Mouse (Mus musculus) layer of hippocampus, postnatal 14 days (tissue): ENCODE data around the gene Shpk. TPM values are rescaled to one million over a fixed set of nuclear protein-coding genes. Genes with fewer than 3 reads are reported as not detected.

ENCODE experiments used
- DNase-seq, 2 experiments: peaks; one replicate each; pipeline ENCODE4 v3.0.0; 2021 to 2022; ENCODE audit warnings: low spot score in 2 of 2, mixed read lengths in 1 of 2
- long read RNA-seq, 2 experiments: library from polyadenylated mRNA; stranded (forward); transcript quantifications; one replicate each; pipeline ENCODE4 v2.0.0; 2021
- total RNA-seq, 2 experiments: library from RNA; stranded (reverse); gene quantifications; 2 replicates each; pipeline ENCODE4 v1.2.3; 2021

Shpk gene
- 1 to 10 TPM; 3.0 to 3.2 TPM for total RNA-seq
- long read RNA-seq, experiment 1, partial matches to known transcripts: 1 of 6 reads
- long read RNA-seq, experiment 1, other reads (novel, unspliced or antisense): 1 of 6 reads
- long read RNA-seq, experiment 2, partial matches to known transcripts: 0 of 1 reads
- long read RNA-seq, experiment 2, other reads (novel, unspliced or antisense): 0 of 1 reads

DNA sequence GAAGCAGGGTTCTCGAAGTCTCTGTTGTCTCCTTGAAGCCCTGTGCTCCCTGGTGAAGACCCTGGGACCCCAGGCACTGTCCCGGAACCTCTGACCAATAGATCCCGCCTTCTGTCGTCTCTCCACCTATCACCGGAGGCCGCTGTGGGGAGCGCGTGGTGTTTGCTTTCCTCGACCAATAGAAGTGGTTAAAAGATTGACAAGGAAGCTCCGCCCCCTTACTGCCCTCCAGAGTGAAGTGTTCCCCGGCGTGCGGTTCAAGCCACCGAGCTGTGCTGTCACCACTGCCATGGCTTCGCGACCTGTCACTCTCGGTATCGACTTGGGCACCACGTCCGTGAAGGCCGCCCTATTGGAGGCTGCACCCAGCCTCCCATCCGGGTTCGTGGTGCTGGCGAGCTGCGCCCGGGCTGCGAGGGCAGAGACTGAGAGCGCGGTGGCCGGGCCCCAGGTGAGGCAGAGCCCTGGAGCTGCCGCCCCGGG is at the start of gene Shpk:
Gene Shpk, plus strand, starts transcription at position 231 of the 483 bp plus-strand sequence.
- peak; percentile 96 to 97 for DNase-seq

DNA sequence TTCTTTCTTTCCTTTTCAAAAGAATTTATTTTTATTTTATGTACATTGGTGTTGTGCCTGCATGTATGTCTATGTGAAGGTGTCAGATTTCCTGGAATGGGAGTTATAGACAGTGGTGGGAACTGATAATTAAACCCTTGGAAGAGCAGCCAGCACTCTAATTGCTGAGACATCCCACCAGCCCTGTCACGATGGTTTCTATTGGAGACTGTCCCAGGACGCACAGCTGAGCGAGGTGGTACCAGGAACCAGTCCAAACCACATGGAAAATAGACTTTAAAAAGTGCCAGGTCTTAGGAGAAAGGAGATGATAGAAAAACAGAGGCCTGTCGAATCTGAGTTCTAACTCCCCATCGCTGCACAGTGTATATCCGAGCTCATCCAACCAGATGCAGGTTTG is 44.2 kb upstream of the Shpk start:
- peak in 1 of 2 experiments; percentile 61 for DNase-seq

DNA sequence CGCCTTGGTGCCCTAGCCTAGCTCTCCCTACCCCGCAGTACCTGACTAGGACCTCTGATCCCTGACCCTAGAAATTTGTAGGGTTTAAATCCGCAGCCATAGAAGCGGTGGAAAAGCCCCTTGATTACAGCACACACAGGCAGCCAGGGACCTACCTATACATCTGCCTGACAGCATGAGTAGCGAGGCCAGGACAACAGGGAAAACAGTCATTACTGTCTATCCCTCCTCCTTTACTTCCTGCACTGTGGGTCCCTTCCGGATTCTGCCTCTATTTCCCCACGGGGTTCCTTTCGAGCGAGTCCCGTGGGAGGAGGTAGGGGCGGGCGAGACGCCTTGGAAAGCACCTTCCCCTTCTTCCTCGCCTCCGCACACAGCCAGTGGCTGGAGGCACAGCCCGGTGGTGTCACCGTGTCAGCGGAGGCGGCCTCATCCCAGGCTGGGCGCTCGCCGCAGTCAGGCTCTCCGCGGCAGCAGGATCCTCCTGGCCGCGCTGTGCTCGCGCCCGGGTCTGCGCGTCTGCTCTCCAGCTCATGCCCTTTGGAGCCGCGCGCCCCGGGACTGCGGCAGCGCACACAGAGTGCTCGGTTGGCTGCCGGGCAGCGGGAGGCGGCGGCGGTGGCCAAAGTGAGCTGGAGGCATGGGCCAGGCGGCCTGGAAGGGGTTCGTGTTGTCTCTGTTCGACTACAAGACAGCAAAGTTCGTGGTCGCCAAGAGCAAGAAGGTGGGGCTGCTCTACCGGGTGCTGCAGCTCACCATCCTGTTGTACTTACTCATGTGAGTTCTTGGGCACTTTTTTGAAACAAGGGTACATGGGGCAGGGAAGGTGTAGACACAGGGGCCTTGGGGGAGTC is 39.1 kb upstream of the Shpk start, which contains the start of gene P2rx5:
Gene P2rx5, plus strand, starts transcription at position 465 of the 854 bp plus-strand sequence.
- DNase-seq: no peak

DNA sequence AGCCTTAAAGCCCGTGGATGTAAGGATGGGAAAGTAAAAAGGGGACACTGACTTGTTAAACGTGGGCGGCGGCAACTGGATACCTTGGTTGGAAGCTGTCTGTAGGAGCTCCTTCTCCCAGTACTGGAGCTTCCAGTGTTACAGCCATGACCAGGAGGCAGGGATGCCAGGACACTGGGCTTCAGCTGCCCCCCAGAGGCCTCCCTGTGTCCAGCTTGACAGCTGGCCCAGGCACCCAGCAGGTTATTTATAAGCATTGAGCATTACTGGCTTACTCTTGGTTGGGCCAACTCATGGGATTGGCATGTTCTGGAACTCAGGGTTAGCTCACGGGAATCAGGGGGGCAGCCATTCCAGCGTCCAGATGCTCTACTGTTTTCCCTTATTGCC is 38.5 kb upstream of the Shpk start:
- no peak for DNase-seq

DNA sequence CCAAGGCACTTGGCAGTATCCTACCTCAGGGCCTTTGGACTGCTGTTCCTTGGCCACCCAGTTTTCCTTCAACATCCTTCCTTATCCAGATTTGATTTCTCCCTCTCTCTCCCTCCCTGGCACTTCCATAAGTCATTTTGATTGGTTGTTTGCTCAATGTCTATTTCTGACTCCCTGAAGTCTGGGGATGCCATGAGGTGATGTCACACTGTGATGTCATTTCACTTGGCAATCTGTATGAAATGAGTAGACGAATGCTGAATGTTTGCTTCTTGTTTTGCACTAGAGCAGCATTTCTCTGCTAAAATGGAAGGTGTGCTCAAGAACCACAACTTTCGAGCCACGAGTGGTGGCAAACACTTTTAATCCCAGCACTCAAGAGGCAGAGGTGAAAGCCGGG is 37.6 kb upstream of the Shpk start:
- DNase-seq: no peak

DNA sequence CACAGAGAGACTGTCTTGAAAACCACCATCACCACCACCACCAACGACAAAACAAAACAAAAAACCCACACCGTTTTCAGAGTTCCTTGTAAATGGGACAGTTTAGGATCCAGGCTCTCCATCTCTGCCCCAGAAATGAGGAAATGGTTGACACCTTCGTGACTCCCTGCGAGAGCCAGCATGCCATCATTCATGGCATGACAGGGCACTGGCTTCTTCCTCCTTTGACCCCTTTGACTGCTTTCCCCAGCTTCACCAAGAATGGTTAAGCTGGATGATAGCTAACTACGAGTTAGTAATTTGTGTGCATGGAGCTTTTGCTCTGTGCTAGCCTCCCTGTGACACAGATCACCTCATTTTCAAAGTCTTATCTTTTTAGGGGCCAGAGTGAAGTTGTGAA is 37.0 kb upstream of the Shpk start:
- no peak for DNase-seq

DNA sequence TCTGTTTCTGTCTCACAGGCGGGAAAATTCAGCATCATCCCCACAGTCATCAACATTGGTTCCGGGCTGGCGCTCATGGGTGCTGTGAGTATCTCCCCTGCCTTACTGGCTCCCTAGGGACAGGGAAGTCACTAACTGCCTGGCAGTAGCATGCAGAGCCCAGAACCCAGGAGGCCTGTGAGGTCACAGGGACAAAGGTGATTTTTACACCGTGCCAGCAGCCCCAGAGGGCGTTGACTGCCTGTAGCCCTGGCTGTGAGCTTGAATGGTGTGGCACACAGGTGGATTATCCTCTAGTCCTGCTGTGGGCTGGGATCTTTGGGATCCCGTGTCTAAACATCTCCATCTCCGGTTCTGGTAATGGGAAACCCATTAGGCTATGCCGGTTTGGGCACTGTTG is 31.2 kb upstream of the Shpk start:
- no peak for DNase-seq

DNA sequence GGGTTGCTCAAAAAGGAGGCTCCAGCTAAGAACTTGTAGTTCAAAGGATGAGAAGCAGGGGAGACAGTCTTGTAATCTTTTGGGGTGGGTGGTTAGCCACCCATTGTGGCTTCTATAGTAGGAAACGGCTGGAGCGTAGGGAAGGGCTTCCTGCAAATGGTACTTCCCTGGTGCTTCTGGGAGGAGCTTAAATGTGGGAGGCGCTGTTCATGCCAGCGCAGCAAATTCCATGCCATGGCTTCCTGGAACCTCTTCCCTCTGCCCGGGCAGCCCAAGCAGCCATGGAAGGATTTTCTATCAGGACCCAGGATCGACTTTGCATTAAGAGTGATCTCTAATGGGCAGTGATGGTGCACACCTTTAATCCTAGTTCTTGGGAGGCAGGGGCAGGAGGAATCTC is 30.7 kb upstream of the Shpk start:
- no peak for DNase-seq

DNA sequence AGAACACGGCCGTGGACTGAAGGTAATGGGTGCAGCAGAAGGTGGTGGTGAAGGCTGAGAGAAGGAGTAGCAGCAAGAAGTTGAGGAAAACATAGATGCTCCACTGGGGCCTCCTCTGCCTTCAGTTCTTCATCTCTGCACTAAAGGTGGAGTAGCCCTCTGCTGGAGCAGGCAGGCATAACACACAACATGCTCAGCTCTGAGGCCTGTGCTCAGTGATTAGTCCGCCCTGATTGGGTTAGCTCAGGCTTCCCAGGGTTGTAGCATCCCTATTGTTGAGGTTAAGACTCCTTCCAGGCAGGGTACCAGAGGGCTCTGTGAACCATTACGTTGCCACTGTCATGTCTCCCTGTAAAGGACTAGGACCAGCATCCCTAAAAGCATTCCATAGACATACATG is 30.0 kb upstream of the Shpk start:
- DNase-seq: peak; percentile 47 to 65

DNA sequence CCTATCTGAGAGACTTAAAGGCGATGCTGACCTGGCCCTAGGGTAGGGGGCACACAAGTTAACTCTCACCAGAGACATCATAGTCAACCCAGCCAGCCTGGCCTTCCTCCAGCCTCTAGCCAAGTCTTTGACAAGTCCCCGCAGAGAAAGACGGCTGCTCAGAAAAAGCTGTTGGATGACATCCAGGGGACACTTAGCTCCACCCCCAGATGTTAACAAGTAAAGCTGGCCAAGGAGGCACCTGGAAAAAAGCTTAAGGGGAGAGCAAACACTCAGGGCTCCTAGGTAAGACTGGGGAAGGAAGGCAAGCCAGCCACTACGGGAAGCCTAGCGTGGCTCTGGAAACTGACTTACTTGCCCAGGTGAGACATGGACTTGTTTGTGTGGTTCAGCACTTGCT is 27.1 kb upstream of the Shpk start:
- DNase-seq: no peak

DNA sequence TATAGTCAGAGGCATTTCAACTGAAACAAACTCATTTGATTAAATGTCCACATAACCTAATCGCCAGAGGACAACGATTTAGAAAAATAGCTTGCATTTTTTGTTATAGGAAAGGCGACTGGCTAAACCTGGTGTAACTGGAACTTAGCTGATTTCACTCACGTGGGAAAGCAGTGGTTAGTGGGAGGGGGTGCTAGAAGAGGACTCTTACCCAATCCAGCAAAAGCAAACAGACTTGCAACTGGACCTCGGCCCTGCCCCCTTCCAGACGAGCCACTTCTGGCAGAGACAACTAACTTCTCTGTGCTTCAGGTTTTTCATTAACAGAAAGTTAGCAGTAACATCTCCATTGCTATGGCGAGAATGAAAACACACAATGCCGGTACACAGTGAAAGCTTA is 23.6 kb upstream of the Shpk start:
- no peak for DNase-seq

DNA sequence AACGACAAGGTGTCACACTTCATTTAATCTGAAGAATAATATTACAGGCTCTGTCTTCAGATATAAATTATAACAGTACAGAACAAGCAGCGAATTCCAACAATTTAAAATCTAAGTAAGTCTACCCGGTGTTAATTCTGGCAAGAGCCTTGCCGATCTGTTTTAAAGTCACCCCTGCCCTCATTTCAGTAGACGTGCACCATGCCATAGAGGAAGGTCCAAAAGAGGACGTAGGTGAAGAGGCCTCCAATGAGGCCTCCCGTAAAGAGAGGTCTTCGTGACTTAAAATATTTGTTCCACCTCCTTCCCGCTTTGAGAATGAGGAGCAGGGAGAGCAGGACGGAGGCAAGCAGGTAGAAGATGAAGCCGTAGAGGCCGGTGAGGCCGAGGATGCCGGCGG is 23.1 kb upstream of the Shpk start:
- no peak for DNase-seq

DNA sequence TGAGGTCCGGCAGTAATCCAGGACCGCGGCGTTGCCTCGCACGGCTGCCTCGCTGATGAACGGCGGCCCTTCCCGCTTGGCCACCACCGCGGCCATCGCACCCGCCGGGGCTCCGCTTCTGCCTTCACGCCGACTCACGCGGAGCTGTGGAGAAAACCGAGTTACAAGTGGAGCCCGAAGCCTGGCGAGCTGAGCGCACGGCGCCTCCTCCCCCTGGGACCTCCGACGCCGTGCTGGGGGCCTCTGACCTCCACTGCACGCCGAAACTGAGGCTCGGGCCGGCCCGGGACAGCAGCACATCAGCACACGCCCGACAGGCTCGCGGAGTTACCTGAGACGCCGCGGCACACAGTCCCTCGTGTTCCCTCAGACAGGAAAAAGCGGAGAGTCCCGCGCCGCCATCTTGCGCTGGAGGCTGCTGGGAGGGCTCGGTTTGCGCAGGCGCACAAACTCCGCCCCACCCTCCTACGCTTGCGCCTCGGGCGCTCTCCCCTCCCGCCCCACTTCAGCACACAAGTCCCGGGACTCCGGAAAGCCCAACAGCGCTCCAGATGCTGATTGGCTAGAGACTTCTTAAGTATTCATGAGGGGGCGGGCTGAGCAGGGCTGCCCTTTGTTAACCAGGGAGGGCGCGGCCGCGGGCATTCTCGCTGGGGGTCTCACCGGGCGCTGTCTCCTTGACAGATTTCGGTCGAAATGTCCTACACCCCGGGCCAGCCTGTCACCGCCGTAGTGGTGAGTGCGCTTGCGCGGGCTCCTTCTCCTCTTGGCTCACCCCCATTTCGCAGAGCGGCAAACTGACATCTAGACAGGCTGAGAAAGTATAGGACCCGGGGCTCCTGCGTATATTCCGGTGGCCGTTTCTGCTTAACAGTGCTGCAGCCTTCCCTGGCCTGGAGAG is 22.4 kb upstream of the Shpk start, which contains the start of the genes Emc6 and Tax1bp3:
Gene Emc6, minus strand, starts transcription at position 430 of the 901 bp plus-strand sequence.
Gene Tax1bp3, plus strand, starts transcription at position 476 of the 901 bp plus-strand sequence.
- DNase-seq: peak; percentile 93 to 97

DNA sequence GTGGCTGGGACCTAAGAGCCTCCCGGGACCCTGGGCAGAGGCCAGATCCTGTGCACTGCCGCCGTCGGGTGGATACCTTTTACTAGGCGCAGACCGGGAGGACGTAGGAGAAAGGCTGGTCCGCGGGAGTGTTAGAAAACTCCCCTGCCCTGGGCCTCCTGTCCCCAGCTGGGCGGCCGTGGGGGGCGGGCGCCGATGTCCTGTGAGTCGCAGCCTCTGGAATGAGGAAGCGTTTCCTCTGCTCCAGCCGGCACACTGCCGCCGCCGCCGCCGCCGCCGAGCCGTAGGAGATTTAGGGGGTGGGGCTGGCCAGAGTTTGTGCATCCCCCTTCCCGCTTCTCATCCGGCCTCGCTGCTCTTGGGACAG is 21.8 kb upstream of the Shpk start:
- no peak for DNase-seq

DNA sequence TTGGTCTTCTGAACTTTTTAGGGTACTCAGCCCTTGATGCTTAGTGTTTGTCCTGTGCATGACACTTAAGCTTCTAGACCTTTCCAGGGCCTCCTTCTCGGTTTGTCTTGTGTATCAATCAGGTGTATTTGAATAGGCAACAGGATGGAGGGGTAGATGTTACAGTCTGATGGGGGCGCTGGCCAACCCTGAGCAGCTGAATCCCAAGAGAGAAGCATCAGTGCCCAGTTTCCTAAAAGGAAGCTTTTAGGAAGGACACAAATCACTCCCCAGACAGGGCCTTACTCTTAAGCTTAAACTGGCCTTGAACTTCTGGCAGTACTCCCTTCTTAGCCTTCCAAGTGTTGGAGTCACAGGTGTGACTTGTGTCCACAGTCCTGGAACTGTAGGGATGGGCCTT is 21.4 kb upstream of the Shpk start:
- no peak for DNase-seq

DNA sequence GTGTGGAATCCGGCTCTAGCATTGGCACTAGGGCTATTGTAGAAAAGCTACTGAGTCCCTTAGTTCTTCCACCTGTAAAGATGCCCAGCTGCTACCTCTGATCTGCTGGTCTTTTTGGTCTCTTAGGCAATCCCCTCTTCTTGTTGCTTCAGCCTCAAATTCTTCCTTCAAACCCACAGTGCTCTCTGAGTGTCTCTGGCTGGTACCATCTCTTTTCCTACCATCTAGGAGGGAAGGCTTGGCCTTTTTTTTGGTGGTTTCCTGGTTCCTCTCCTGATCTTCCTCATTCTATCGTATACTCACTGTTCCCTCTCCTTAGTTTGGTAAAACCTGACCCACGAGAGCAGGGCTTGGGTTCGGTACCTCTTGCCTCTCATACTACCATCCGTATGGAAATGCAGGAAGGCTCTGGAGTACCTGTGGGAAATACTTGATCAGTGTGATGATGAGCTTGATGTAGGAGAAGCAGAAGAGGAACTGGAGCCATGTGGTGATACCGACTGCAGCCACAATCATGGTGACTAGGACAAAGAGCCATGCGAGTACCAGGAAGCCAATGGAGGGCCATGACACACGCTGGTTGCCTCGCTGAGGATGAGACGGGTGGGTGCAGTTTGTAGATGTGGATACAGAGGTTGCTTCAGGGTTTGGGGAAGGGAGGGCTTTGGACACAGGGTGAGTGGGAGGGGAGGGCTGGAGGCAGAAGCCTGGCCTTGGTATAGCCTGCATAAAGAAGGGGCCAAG is 13.2 kb upstream of the Shpk start:
- DNase-seq: no peak

DNA sequence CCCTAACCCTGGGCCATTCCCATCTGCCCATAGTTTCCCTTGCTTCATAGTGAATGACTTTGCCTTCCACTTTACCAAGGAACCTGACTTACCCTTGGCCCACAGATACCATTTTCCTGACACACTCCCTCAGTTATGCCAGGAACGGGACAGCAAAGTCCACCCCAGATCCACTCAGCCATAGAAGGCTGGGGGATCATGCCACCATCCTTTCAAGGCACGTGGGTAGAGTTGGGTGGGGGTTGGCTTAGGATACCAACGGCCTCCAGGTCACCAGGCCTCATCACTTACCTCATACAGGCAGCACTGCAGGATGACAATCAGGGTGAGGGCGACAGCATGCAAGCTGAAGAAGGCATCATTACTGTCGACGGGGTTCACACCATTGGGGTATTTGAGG is 12.0 kb upstream of the Shpk start:
- no peak for DNase-seq

DNA sequence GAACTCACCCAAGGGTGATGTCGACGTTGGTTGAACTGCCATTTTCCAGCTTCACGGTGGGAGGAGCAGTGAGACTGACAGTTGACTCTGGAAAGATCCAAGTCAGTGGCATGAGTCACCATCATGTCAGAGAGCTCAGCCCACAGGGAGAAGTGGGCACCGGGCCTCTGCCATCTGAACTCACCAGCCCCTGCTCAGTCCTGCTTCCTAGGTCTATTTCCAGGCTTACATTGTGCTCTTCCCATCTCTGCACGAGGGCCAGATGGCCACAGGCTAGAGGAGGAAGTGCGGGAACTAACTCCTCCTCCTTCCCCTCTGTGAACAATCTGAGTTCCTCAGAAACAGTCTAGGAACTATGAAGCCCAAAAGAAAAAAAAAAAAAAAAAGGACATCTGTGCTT is 6.2 kb upstream of the Shpk start:
- DNase-seq: no peak

DNA sequence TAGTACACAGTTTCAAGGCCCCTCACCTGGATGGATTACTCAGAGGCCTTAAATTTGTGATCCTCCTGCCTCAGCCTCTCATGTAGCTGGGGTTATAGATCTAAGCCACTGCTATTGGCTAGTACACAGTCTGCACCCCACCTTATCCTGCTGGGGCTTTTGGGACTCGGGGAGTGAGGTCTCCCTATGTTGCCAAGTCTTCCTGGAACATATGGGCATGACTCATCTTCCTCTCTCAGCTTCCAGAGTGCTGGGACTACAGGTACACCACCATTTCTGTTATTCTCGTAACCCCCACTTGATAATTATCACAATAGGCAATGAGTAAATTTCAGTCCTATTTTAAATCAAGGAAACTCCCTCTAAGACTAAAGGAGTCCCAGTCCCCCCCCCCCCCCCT is 4.8 kb upstream of the Shpk start:
- no peak for DNase-seq

DNA sequence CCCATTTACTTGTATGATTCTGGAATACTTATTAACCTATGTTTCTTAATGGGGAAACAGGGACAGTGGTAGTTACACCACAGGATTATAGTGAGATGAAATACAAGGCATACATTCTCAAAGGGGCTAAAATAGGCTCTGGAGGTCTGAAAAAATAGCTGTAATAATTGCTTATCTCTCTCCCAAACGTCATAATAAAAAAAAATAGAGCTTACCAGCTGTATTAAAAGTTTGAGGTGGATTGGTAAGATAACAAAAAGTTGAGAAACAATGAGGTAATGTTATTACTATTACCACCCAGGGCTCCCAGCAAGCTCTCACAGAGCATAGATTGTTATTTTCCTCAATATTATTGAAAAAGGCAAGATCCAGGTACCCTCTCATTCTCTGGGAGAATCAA is 1.1 kb upstream of the Shpk start:
- DNase-seq: no peak
